Mouse (Mus musculus) layer of hippocampus, adult 8-10 months (tissue): ENCODE measurements at regions not wholly inside any gene's neighbourhood (a gene's known extent, or its start where the extent isn't known, plus 50 kb on each side); places are given as distances from the start of the nearest gene placed in this dataset.

ENCODE experiments used
- DNase-seq, 2 experiments: peaks; one replicate each; pipeline ENCODE4 v3.0.0; 2022; ENCODE audit warnings: low spot score in 2 of 2

DNA sequence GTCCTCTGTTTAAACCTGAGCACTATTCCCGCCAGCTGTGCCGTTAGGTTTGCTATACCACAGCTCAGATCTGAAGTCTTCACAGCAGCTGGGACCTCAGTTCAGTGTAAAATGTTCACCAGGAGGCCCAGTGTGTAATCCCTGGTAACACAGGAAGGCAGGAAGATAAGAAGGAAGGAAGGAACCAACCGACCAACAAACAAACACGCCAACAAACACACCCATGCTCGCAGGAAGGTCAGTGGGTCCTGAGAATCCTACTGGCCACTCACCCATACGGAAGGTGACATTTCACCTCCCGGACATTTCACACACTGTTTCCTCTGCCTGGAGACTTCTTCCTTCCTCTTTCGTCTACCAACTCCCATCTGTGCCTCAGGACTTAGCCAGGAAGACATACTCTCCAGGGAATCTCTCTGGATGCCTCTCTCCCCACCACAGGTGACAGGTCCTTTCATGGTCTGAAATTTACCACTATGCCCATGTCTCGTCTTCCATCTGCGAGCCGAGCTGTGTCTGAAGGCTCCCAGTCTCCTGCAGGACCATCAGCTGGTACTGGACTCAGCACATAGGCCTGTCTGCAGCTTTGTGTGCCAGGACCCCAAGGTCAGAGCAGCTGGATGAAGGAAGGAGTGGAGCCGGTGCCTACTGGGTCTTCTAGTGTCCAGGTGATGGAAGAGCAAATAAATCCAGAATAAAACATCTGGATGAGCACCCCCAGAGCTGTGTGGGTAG is 61.1 kb upstream of the Xpa start:
- no peak for DNase-seq

DNA sequence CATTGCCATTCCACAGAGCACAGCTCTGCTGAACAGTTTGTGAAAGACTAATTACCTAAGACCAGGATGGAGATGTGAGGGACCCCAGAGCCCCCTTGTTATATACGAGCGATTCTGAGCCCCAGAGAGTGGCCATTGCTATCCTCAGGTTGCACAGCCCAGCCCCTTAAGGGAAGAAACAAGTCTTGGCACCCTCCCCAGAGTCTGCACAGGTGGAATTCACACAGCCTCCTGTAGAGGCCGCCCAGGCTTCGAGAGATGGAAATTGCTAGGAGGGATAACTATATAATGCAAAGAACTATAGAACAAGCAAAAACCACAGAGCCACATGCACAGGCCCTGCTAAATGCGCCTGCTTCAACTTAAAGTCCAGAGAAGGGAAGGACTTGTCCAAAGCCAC is 62.7 kb upstream of the Xpa start:
- peak in 1 of 2 experiments; percentile 8 for DNase-seq

DNA sequence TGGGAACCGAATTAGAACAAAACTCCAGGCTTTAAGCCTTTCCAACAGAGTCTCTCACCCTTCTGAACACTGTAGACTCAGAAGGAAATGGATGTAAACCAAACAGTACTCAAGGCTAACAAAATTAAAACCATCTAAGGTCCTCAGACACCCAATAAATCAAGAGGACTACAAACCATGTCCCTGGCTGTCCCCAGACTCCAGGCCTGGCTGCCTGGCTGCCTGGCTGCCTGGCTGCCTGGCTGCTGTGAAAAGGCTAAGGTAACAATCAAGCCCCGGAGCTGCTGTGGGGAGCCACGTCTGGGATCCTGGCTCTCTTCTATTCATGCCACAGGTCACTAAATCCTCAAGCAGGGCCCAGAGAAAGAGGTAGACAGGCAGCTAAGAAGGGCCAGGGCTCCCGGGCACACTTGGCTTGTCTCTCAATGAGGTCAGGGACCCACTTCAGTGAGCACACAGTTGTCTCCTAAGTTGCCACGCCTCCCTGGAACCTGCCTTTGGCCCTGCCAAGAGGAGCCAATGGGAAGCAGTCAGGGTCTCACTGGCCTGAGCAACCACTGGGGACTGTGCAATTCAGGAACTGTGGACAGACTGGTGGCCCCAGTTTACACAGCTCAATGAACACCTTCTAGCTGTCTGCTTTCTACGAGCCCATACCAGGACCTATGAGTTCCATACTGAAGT is 72.6 kb upstream of the Xpa start:
- DNase-seq, result no peak

DNA sequence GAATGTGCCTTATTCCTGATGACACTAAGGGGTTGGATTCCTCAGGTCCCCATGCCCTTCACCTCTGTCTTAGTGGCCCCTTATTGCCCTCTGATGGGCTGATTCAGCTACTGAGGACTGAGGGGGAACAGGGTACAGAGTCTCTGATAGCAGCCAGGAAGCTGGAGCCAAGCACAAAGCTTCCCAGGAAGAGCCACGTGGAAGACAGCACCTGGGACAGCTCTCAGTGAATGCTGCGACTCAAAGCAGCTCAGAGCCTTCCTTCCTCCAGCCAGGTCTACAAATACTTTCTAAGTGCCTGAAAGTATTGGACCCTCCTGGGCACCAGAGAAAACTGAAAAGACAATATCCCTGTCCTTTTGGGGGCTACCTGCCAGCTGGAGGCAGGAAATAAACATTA is 72.3 kb upstream of the Foxe1 start:
- DNase-seq, result no peak

DNA sequence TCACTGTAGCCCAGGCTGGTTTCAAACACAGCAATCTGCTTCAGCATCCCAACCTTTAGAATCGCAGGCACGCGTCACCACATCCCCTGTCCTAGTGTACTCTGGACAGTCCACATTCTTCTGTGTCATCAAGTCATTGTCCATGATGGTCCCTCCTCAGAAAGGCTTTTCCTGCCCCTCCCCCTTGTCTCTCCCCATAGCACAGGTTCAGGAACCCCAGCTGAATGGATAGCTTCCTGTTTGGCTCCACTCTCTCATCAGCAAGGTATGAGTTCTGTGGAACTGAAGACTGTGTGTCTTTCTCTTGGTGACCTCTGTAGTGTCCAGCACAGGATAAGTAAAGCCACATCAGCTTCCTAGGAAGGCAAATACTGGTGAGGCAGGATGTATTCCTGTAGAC is 67.6 kb upstream of the Foxe1 start:
- DNase-seq, result no peak

DNA sequence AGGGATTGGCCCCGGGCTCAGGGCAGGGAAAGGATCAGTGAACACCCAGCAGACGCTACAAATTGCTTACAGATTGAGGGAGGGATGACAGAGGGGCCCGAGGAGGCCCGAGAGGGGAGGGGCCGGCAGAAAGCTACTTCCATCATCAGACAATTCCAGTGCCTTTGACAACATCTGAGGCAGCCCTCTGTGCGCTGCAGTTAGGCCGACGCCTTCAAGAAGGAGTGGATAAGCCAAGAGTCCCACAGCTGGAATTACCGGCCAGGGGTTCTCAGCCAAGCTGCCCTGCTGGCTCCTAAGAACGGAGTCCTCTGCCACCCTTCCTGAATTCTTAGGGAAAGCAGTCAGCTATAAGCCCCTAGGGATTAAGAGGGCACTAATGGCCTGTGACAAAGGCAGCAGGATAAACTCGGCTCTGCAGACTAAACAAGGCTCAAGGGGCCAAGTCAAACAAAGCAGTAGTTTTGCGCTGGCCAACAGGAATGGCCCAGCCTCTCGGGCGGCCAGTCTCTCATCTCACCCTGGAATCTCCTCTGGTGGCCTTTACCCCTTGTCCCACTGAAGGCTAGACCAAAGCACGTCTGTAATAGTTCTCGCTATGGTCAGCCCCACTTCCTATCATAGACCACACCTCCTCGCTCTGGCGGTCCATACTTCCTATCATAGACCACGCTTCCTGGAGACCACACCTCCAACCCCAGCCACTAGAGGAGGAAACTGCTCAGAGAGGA is 66.4 kb upstream of the Foxe1 start:
- DNase-seq, result no peak

DNA sequence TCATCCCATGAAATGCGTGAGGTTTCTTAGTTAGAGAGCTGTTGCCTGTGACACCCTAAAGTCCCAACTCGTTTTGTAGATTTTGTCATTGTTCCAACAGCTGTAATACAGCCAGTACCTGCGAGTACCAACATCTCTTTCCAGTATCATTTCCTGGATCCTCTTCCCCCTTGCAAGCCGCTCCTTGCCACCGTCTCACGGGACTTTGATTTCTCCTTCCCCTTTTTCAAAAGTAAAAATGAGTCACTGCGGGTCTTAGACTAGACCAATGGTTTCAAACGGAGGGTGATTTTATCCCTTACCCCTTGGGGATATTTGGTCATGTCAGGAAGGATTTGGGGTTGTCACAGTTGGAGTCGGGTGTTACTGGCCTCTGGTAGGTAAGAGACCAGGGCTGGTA is 56.5 kb upstream of the Foxe1 start:
- DNase-seq, result no peak

DNA sequence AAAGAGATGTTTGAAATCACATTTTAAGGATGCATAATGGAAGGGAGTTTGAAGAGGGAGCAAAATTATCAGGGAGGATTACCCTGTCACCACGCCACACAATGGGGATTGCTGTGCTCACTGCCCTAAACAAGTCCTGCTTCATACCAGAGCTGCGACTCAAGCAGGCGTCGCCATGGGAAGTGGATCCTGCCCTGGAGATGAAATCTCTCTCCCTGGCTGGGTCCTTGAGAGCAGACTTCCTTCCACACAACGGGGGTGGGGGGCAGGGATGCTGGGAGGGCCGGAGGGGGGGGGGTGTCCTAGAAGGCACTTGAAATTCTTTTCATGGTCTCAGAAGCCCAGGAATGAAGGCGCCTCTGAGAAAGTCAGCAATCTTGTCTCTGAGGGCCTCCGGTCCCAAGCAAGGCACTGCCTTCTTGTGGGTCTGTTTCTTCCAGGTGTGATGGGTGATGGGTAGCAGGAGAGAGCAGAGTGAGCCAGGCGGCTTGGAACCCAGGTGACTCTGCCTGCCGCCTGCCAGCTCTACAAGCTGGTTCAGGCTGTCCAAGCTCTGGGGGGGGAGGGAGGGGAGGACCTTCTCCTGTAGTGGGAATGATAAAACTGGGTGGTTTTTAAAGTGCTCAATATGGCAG is 51.7 kb upstream of the Foxe1 start:
- no peak for DNase-seq
